Mouse (Mus musculus): ENCODE measurements around the gene Drg2.

Drg2 gene

GRCm38 (mm10) chr11:60474534-60474933 lies 20.1 kb downstream of the Drg2 start:
- no peak for DNase-seq

- DNase-seq, result no peak
Measured at GRCm38 (mm10) chr11:60475668-60476362, 21.4 kb downstream of the Drg2 start.

GRCm38 (mm10) chr11:60478121-60478520 lies 23.7 kb downstream of the Drg2 start:
- DNase-seq, result no peak

GRCm38 (mm10) chr11:60486267-60486666 lies 31.9 kb downstream of the Drg2 start:
- DNase-seq, result no peak

GRCm38 (mm10) chr11:60492726-60493125 lies 38.3 kb downstream of the Drg2 start:
- peak; percentile 13 to 24 for DNase-seq

DNA sequence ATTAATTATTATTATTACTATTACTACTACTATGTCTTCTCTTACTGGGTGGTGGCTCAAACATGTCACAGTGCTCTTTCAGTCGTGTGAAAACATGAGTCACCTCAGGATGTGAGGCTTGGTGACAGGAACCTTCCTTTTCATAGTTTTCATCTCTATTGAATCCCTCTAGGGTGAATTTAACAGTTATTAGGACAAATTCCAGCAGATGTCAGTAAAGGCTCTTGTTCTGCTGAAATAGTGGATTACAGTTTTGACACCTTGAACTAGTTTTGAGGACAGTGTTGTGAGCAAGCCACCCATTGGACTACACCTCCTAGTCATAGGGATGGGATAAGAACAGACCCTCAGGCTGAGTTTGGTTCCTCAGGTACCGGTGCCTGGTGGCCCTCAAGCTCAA lies 41.3 kb downstream of the Drg2 start:
- no peak for DNase-seq

GRCm38 (mm10) chr11:60507281-60507680 lies 52.9 kb downstream of the Drg2 start:
- peak; percentile 35 to 49 for DNase-seq

DNA sequence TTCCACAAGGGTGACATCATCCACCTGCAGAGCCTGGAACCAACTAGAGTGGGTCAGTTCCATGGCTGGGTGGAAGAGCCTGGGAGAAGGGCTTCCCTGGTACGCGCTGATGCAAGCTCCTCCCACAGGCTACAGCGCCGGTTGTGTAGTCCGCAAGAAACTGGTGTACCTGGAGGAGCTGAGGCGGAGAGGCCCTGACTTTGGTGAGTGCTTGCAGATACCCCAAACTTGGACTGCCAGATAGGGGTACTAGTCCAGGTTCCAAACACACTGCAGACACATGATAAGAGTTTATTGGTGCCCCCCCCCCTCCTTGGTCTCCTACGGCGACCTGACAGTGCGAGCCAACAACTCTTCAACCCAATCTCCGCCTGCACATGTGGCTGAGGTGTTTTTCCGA lies 54.6 kb downstream of the Drg2 start:
- DNase-seq, result no peak

- DNase-seq, result no peak
Measured at GRCm38 (mm10) chr11:60509500-60509899, 55.1 kb downstream of the Drg2 start.

- DNase-seq, result no peak
Measured at GRCm38 (mm10) chr11:60511893-60512292, 57.5 kb downstream of the Drg2 start.

DNA sequence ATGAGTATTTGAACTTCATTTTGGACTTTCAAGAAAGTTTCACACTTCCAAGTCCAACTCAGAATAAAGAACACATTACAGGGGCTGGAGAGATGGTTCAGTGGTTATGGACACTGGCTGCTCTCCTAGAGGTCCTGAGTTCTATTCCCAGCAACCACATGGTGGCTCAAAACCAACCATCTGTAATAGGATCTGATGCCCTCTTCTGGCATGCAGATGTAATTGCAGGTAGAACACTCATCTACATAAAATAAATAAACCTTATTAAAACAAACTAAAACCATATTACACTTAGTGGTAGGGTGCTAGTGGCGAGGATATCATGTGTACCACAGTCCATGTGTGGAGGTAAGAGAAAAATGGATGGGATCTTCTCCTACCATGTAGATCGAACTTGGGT lies 58.1 kb downstream of the Drg2 start:
- no peak for DNase-seq

DNA sequence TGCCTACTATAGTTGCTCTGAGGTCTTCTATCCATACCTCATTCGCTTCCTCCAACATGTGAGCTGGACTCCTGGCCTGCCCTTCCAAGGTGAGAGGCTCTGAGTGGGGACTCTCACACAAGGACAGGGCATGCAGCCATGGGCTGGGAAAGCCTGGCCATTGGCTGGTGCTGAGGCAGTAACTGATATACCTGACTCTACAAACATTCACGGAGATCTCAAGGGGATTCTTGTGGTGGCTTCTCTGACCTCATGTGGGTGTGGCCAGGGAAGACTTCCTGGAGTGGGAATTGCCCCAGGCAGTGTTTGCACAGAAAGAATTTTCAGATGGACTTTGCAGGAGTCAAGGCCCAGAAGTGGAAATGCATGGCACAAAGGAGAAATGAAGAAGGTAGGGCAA lies 60.5 kb downstream of the Drg2 start:
- no peak for DNase-seq

DNA sequence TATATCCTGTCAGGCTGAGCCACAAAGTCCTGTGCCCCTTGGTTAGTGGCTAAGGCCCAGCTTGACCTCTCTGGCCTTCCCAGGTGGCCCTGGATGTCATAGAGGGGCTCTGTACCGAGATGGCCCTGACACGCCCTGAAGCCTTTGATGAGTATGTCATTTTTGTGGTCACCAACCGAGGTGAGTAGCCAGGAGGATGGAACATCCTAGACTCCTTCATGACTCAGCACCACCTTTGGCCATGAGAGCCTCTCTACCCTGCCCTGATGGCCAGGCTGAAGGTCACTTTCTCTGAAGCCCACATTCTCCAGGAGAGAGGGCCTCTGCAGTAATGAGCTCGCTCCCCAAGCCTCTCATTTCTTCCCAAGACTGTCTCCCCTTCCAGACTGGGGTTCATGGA lies 63.9 kb downstream of the Drg2 start:
- DNase-seq, result no peak

All from cerebellum, postnatal 36 days (tissue).